Mouse (Mus musculus): ENCODE measurements at regions not wholly inside any gene's neighbourhood (a gene's known extent, or its start where the extent isn't known, plus 50 kb on each side); places are given as distances from the start of the nearest gene placed in this dataset.

DNA sequence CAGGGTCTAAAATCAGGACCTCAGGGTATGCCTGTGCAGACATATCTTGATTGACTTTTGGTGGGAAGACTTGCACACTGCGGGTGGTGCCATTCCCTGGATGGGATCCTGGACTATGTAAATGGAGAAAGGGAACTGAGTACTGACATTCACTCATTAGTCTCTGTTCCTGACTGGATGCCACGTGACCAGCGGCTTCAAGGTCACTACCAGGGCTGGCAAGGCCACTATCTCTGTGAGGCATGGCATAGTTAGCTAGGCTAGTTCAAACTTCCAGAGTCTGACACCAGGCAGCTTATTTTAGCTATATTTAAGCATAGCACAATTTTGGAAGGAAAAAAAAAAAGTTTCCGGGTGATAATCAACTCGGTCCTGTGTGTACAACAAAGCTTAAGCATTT, 108.0 kb upstream of the Gm6657 start:
- in situ Hi-C loops (cut with MboI; ENCODE audit: low sequenced_read_pairs): loop anchor here (25.0 kb wide), 1 partner anchor 1026 kb away; no protein-coding TSS in a partner anchor

DNA sequence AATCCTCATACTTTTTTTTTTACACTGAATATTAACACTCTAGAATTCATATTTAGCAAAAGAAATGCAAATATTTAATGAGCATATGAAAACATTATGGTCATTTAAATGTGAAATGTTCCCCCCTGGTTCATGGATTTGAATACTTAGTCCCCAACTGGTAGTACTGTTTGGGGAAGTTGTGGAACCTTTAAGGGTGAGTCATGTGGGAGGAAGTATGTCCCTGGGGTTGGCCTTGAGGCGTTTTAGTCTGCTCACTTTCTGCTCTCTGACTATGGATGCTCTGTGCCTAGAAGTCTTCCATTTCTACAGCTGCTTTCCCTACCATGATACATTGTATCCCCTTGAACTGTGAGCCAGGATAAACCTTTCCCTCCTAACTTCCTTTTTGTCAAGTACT, 106.1 kb upstream of the Gm6657 start:
- in situ Hi-C loops (cut with MboI; ENCODE audit: low sequenced_read_pairs): loop anchor here (25.0 kb wide), 1 partner anchor 1024 kb away; no protein-coding TSS in a partner anchor

DNA sequence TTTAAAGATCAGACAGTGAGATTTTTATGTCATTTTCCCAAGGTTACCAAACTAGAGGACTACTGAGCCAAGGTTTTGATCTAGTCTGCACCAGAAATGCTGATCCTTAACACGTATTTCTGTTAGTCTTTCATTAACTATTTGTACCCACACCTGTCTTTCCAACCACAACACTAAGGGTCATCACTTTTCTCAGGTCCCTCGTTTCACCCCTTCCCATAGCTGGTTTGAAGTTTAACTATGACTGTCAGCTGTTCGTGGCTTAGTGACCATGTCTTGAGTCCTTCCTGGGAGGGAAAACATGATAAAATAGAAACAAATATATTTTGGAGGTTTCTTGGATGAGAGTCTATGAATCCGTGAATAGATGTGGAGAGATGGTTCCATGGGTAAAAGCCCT, 99.6 kb upstream of the Gm6657 start:
- in situ Hi-C loops (cut with MboI; ENCODE audit: low sequenced_read_pairs): loop anchor here (25.0 kb wide), 1 partner anchor 1018 kb away; no protein-coding TSS in a partner anchor

DNA sequence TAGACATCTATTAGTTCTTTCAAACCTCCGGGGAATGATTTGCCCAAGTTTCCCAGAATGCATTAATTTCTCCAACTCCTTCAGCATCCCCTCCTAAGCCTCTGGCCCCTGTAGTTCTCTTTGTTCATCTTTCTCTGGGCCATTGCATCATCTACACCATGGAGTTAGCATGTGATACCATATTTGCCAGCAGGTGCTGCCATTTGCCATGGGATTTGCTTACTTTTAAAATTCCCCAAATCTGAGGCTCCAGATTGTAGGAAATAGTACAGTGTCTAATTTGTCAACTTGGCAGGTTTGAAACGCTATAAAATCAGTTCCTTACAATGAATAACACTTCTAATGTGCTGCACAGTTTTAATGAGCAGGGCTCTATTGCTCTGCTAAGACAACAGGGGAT, 98.7 kb upstream of the Gm6657 start:
- in situ Hi-C loops (cut with MboI; ENCODE audit: low sequenced_read_pairs): loop anchor here (25.0 kb wide), 1 partner anchor 1017 kb away; no protein-coding TSS in a partner anchor

DNA sequence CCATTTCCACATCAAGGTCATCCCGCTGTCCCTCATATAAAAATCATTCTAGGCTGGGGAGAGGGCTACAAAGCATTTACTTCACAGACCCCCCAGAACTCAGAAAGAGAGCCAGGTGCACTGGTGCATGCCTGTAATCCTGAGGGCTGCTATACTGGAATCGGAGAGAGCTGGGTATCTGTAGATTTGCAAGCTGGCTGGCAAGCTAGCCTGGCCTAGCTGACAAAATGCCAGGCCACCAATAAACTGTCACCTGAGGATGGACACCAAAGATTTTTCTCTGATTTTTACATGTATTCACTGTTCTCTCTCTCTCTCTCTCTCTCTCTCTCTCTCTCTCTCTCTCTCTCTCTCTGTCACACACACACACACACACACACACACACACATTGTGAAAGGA, 98.1 kb upstream of the Gm6657 start:
- in situ Hi-C loops (cut with MboI; ENCODE audit: low sequenced_read_pairs): loop anchor here (25.0 kb wide), 1 partner anchor 1016 kb away; no protein-coding TSS in a partner anchor

DNA sequence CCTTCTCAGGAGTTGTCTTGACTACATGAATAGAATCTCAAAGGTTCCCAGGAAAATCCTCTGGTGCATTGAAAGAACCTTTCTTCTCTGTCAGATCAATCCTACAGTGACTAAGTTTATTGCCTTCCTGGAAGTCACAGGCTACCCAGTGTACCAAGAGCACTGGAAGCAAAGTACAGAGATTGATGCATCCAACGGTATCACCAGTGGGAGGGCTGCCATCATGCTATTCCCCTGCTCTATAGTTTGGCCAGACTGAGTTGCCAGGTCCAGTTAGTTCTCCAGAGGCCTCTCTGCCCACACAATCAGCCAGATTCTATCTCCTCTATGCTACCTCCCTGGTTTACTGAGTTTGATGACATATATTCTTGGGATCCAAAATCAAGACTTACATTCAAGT, 96.9 kb upstream of the Gm6657 start:
- in situ Hi-C loops (cut with MboI; ENCODE audit: low sequenced_read_pairs): loop anchor here (25.0 kb wide), 1 partner anchor 1015 kb away; no protein-coding TSS in a partner anchor

DNA sequence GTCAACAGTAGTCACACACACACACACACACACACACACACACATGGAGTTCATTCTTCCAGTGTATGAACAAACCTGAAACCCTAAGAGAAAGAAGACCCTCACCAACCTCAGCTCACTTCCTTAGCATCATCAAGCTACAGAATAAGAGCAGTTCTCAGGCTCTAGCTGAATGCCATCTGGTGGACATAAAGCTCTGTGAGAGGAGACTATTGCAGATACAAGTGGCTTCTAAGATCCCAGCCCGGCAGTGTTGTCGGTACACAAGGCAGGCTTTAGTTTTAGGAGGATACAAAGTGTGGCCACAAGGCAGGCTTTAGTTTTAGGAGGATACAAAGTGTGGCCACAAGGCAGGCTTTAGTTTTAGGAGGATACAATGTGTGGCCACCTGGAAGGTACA, 96.3 kb upstream of the Gm6657 start:
- in situ Hi-C loops (cut with MboI; ENCODE audit: low sequenced_read_pairs): loop anchor here (25.0 kb wide), 1 partner anchor 1015 kb away; no protein-coding TSS in a partner anchor

DNA sequence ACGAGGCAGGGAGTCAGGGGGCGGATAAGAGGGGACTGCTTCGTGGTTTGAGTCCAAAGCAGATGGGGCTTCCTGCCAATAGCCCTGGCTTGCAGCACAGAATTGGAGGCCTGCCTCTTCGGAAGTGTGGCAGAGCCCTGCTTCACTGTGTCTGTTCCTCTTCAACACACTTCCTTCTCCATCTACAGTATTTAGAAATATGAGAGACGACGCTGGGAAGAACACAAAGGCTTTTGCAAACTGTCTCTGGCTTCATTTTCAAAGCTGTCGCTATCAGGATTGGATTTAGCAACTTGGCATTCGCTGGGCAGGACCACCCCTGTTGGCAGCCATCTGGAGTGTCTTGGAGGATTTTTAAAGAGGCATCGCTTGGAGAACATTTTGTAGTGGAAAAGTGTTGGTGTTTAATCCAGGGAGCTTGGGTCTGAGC, 95.3 kb upstream of the Gm6657 start:
- in situ Hi-C loops (cut with MboI; ENCODE audit: low sequenced_read_pairs): loop anchor here (25.0 kb wide), 1 partner anchor 1014 kb away; no protein-coding TSS in a partner anchor

DNA sequence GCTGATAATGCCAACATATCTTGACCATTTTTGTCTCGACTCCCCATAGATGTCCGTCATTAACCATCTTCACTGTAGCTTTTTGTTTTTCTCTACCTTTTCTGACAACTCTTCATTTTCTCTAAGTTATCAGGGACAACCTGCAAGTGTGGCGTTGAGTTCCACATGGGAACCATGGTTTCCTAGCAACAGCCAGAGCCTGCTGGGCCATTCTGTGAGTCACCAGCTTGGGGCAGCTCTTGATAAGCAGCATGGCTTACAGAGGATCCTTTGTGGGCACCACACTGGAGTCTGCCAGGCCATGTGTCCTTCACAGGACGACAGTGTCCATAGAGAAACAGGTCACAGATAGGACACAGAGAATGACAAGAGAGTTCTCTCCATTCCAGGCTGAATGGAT, 94.3 kb upstream of the Gm6657 start:
- in situ Hi-C loops (cut with MboI; ENCODE audit: low sequenced_read_pairs): loop anchor here (25.0 kb wide), 1 partner anchor 1013 kb away; no protein-coding TSS in a partner anchor

DNA sequence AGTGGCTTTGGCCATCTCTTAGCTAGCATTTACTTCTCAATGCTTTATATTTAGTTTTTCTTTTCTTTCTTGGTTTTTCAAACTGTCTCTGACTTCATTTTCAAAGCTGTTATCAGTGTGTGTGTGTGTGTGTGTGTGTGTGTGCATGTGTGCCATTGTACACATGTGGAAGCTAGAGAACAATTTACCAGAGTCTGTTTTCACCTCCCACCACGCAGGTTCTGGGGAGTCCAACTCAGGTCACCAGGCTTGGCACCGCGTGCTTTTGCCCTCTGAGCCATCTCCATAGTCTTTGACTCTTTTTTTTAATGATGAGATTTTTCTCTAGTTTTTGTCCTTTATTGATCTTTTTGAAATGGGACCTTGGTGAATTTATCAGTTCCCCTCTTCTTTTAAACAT, 93.3 kb upstream of the Gm6657 start:
- in situ Hi-C loops (cut with MboI; ENCODE audit: low sequenced_read_pairs): no loop called here

DNA sequence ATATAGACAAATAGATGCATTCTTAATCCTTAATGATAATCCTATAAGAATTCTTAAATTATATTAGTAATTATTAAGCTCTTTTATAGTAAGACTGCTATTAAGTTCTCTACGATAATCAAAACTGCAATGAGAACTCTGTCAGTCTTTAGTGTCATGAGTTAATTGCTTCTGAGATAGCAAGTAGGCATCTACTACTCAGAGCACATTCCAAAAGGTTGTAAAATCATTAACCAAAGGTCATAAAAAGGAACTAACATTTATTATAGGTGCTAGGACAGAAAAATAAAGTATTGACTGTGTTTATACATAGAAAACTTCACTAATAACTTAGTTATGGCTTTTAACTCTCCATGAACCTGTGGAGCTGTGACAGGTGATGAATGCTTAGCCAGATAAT, 84.1 kb upstream of the Gm6657 start:
- in situ Hi-C loops (cut with MboI; ENCODE audit: low sequenced_read_pairs): no loop called here

DNA sequence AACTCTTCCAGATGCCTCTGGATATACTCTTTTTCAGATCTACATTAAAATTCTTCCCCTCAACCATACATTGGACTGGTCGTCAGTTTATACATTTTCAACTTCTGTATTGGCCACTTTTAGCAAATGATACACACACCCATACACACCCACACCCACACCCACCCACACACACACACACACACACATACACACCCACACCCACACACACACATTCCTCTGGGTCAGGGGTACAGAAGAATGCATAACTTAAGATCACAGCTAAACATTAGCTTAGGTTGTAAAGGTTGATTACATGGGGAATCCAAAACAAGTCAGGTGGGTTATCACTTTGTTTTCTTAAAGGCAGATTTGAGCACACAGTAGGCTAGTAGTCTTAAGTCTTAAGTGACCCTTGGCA, 75.9 kb upstream of the Gm6657 start:
- in situ Hi-C loops (cut with MboI; ENCODE audit: low sequenced_read_pairs): no loop called here

DNA sequence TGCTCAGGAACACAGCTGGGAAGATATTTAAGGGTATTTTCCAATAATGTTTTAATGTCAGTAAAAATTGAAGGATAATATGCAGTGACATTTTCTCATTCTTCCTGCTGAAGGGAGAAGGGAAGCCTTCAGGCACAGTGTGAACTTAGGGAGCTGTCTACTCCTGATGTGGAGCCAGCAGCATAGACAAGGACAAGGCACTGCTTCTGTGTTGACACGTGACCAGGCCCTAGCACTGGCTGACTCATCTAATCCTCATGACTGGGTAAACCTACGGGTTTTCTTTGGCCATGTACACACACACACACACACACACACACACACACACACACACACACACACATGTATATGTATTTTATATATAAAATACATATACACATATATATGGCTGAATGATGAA, 74.8 kb upstream of the Gm6657 start:
- in situ Hi-C loops (cut with MboI; ENCODE audit: low sequenced_read_pairs): no loop called here

DNA sequence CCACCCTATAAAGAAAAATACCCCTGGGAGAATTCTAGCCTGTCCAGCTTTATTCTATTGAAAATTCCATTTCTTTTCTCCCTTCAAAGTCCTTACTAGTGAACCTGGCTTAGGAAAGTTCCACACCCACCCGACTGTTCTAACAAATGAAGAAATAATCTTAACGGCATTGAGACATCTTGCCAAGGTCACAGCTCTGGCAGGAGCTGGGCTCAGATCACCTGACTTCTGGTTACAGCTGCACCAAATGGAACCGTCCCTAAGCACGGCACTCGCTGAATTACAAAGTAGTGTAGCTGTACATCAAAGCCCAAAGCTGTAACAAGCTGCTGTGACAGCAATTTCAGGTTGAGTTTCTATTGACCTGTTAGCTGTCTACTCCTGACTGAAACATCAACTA, 74.2 kb upstream of the Gm6657 start:
- in situ Hi-C loops (cut with MboI; ENCODE audit: low sequenced_read_pairs): no loop called here

DNA sequence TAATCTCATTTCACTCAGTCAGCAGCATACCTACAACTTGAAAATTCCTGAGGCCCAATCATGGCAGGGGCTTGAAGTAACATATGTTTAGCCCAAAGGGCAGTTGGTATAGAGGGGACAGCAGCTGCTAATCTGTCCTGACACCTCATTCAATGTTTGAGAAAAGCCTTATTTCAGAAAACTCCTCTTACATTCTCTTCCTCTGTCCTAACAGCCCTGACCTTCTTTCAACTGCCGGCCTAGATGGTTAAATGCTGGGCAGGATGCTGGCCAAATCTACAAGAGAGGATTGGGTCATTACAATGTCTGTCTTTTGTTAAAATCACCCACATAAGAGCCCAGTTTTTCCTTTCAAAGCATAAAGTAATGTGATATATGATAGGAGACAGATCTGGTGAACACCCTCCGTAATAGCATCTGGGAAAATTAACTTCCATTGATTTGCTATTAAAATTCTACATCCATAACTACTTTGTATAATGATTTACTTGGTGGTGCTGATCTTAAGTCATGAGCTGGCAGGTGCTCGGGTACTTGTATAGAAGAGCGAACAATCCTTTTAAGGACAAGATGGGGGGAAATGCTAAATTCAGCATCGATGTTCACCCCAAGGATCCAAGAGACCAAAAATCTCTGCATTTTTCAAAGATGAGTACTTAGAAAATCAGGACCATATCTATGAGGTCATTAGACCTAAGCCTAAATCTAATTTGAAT, 64.8 kb upstream of the Gm6657 start:
- in situ Hi-C loops (cut with MboI; ENCODE audit: low sequenced_read_pairs): no loop called here

DNA sequence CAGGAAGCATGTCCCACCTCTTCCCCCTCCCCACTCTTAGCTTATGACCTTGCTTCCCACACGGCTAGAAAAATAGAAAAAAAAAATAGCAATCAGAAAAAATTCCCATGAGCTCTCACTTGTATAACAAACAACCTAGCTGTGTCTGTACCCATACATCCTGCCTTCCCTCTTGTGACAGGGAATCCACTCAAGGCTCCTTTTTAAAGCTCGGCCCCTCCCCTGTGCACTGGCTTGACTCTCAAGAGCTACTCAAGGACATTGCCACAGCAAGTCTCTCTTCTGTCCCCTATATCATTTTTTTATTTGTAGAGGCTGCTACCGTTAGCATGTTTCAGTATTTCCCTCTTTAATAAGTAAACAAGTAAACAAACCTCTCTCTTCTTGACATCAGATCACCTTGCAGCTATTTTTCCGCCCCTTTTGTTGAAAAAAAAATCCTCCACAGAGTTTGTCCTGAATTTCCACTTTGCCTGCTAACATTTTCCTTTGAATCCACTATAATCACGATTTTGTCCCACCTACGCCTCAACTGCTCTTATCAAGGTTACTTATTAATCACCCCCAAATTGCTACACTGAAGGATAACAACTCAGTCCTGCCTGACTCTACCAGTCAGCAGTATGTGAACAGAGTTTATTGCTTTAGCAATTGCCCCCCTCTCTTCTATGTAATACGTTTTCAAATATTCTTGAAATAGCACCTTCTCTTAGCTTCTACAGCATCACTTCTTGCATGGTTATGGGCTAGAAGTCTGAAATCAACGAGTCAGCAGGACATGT, 61.8 kb upstream of the Gm6657 start:
- in situ Hi-C loops (cut with MboI; ENCODE audit: low sequenced_read_pairs): no loop called here

DNA sequence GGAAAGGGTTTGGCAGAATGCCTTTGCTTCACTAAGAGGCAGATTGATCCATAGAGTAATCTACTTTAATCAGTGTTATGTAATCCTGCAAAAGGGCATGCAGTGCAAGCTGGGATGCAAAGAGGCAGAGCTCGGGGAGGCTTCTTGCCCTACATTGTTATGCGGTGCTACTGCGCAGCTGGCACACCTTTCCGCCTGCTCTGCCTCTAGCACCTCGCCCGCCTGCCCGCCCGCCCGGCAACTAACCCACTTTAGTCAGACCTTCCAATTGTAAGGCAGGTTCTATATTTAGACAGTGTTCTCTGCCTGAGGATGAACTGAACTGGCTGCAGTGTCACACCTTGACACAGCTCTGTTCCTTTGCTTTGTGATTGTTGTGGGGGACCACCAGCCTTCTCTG, 60.7 kb upstream of the Gm6657 start:
- in situ Hi-C loops (cut with MboI; ENCODE audit: low sequenced_read_pairs): no loop called here

DNA sequence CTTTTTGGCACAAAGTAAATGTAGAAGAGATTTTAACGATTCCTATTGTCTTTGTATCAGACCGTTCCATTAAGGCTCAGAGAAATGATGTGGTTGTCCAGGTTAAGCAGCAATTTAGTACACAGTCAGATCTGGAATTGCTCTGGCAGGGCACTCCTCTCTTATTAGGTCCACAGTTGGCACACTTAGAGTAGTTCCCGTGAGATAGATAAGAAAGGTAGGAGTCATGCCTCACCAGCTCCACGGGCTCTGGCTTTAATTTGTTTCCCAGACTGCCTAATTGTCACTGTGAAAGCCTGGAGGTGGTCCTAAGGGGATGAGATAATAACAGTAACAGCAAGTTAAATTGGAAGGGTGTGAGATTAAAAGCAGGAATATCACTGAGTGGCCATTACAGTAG, 60.1 kb upstream of the Gm6657 start:
- in situ Hi-C loops (cut with MboI; ENCODE audit: low sequenced_read_pairs): no loop called here

DNA sequence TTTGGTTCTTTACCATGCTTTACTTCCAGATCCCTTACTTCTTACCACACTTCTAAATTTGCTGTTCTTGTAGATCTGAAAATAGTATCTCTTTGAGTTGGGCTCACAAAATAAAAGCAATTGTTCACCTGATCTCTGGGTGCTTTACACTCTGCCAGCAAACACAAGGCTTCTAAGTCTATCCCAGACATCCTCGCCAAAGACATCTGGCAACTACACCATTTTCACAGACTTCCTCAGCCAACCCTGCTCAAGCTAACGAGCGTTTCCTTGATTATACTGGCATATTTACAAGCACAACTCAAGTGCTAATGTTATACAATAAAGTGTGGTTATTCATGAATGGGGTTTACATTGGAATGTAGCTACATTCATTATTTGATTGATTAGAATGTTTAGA, 56.8 kb upstream of the Gm6657 start:
- in situ Hi-C loops (cut with MboI; ENCODE audit: low sequenced_read_pairs): no loop called here

DNA sequence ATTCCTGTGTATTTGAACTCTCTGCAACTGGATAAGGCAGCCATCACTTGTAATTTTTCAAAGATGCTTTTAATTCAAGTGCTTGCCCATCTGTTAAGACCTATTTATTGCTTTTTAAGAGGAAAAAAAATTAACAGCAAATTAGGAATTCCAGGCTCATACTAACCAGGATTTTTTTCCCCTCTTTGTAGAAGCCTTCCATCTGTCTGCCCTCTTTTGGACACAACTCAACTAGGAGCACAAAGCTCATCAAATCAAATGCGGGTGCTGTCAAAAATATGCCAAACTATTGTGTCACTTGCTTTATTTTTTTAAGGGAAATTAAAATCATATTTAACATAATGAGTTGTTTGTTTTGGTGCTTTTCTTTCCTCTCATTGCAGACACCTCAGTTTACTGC, 55.6 kb upstream of the Gm6657 start:
- in situ Hi-C loops (cut with MboI; ENCODE audit: low sequenced_read_pairs): no loop called here

All from CH12F3 (cell line).